Mouse (Mus musculus): Measurements from ENCODE around the gene Tbl1xr1. TPM values are rescaled to one million over a fixed set of nuclear protein-coding genes. Genes with fewer than 3 reads are reported as not detected.

The Tbl1xr1 gene
- polyA plus RNA-seq, 1 experiment from 2014 or later = 16.2 TPM

DNA sequence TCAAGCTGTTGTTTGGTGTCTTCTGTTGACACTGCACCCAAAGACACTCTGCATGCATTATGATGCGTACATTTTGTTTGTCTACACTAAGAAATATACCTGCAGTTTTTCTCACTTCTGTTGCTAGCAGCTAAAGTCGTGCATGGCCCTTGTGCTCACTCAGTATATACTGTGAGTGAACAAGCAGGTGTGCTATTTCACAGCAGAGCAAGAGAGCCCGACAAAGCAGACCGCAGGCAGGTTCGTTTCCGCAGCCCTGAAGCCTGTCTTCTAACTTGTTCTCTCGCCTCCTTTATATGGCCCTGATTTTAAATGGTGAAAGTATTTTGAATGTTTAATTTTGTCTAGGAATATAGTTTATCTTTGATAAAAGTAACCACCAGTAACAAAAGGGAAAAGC, 57.2 kb downstream of the Tbl1xr1 start:
- WGBS = 96% methylated on average over 7 of the region's 7 CpGs
- H3K4me3 ChIP-seq = no peak overlapping the region
- H3K4me2 ChIP-seq = no peak overlapping the region
- H3K4me1 ChIP-seq = 0 out of 2 replicates have a peak, but pooled peaks cover 2% of the 10 kb centered on the region
- H3K9me3 ChIP-seq = no peaks in the 10 kb centered on the region
- H3K36me3 ChIP-seq (replicated peaks) = no peaks in the 10 kb centered on the region
- no peak overlapping the region for H3K27ac ChIP-seq
- no peak overlapping the region for H3K9ac ChIP-seq
- no peaks in the 10 kb centered on the region for H3K27me3 ChIP-seq (replicated peaks)
- no peak for ATAC-seq (replicated peaks)

DNA sequence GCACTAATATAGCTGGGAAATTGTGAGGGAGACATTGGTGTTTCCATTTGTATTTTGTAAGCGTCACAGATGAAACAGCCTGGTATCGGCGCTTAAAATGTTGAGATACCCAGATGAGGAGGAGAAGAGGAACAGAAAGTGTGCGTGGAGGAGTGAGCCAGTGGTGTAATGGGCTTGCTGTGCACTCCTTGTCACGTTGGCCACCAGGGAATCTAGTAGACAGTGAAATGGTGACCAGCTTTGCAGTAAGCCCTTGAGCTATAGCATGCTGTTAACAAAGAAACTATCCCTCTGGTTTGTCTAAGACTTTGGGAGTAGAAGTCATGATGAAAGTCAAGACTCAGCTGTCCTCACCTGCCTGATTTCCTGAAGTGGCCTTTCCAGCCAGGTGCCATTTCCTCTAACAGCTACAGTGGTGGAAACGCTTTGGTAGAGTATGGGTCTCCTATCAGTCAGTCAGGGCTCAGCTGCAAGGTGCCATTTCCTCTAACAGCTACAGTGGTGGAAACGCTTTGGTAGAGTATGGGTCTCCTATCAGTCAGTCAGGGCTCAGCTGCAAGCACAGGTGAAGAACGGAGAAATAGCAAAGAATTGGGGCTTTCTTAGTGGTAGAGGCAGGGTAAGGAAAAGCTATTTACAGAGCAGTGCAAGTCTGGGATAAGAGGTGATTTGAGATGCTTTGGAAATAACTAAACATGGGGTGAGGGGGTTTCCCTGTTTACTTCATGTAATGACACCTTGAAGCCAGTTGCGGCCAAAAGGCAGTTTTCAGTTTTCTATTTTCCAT, 61.5 kb downstream of the Tbl1xr1 start:
- Histone ChIP-seq H3K4me1 (peaks cover 9% of the 10 kb centered on the region), H3K27me3 (replicated peaks) (no peaks in the 10 kb centered on the region), H3K36me3 (replicated peaks) (no peaks in the 10 kb centered on the region), H3K4me2 (no peak overlapping the region), H3K9ac (no peak overlapping the region), H3K27ac (no peak overlapping the region), H3K4me3 (no peak overlapping the region), H3K9me3 (no peaks in the 10 kb centered on the region)
- ATAC-seq (replicated peaks) = no peak
- 93% methylated on average over 9 of the region's 9 CpGs for WGBS

DNA sequence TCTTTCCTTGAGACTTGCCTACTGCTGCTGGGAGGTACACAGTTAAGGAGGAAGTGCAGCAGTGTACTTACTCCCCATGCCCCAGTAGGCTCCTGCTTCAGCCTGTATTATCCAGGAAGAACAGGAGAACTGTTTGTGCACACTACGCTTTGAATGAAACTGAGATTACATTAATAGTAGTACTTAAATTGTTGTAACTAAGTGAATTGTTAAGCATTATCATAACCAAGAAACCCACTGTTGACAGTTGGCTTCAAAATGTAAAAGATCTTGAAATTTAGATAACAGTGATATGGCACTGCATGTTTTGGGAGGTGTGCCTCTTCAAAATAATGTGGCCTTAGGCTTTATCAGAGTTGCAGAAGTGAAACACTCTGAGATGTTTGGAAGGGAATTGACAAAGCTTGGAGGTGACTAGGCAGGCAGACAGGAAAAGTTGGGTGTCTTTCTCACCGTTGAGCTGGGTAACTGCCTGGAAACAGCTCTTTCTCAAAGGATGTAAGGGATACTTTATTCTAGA, 62.2 kb downstream of the Tbl1xr1 start:
- H3K36me3 ChIP-seq (replicated peaks) = no peaks in the 10 kb centered on the region
- 75% methylated on average over 2 of the region's 2 CpGs for WGBS
- ATAC-seq (replicated peaks) = no peak

DNA sequence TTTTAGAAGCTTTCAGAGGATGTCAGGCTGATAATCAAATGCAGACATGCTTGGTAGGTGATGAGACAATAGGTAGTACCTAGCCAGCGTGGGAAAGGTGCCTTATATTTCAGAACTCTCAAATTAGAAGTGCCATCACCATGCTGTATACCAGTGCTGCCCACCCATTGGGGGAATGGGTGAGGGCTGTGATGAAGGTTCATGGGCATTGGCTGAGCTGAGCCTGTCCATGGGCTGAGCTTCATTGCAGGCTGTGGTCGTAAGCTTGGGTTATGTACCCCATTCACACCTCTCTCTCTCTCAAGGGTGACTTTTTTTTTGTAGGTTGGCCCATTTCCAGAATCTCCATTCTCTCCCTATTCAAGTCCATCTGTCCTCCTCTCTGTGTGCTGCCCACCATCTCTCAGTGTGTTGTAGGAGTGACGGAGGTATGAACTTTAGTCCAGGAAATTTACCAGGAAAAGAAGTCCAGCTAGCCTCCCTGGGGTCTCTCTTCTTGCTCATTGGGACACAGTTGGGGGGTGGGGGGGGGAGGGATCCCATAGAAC, 63.7 kb downstream of the Tbl1xr1 start:
- H3K27ac ChIP-seq = no peak overlapping the region
- WGBS = 53% methylated on average over 3 of the region's 3 CpGs
- H3K4me2 ChIP-seq = no peak overlapping the region
- no peaks in the 10 kb centered on the region for H3K9me3 ChIP-seq
- peaks cover 8% of the 10 kb centered on the region for H3K4me1 ChIP-seq
- H3K27me3 ChIP-seq (replicated peaks) = no peaks in the 10 kb centered on the region
- no peaks in the 10 kb centered on the region for H3K36me3 ChIP-seq (replicated peaks)
- H3K4me3 ChIP-seq = no peak overlapping the region
- ATAC-seq (replicated peaks) = no peak
- no peak overlapping the region for H3K9ac ChIP-seq

More for the DNA sequence above, 62.2 kb downstream of the Tbl1xr1 start:
- Histone ChIP-seq H3K4me3 (no peak overlapping the region), H3K27me3 (replicated peaks) (no peaks in the 10 kb centered on the region), H3K4me2 (no peak overlapping the region), H3K27ac (no peak overlapping the region), H3K4me1 (peaks cover 8% of the 10 kb centered on the region), H3K9me3 (no peaks in the 10 kb centered on the region), H3K9ac (no peak overlapping the region)

DNA sequence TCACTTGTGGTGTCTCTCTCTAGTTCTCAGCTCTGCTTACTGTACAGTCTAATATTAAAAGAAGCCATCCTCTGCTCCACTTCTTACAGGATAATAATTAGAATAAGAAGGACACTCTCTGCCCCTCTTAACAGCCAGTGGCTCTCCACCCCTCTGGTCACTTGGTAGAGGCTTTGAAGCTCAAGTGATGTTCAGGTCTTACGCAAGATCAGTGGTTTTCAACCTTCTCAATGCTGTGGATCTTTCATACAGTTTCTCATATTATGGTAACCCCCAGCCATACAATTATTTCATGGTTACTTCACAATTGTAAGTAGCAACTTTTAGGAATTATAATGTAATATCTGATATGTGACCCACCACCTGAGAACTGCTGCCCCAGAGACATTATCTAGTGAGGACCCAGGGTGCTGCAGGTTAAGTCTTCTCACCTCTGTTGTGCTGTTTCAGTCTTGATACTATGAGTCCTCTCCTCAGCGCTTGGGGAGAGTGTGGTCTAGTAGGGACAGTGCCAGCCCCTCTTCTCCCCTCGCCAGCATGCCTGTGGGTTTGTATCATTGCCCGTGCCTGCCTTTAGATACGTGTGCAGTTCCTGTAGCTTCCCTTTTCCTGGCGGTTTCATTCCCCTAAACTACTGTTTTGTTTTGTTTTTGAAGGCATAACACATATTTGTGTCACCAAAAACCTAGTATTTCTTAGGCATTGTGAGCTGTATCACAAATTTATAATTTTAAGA, 65.7 kb downstream of the Tbl1xr1 start:
- no peak for ATAC-seq (replicated peaks)
- WGBS = 86% methylated on average over 6 of the region's 6 CpGs

DNA sequence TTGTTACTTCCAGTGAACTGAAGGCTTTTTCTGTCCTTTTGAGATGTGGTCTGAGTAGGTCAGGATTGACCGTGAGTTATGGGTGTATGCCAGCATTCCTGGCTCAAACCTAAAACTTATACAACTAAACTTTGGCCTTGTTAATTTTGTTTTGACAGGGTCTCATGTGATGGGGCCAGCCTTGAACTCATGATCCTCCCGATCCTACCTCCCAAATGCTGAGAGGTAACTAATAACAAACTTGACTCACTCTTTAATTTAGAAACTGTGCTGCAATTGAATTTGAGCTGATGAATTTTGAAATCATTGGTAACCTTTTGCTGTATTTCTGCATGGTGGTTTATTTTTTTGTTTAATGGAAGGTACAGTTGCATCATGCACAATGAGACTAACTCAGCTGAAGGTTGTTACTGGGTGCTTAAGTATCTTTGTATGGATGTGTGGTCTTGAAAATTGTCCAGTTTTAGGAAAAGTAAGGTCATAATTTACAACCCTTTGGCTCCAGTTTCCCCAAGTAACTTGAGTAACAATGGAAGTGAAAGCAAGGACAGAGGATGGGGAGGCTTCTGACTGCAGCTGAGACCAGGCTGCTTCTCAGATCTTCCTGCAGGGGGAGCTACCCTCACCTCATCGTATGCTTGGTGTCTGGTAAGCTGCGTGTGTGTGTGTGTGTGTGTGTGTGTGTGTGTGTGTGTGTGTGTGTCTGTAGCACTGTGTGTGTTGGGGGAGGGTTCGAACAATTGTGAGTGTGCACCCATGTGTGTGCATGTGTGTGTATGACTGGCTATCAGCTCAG, 66.6 kb downstream of the Tbl1xr1 start:
- no peak for ATAC-seq (replicated peaks)
- 78% methylated on average over 5 of the region's 5 CpGs for WGBS
- Histone ChIP-seq H3K4me2 (no peak overlapping the region), H3K27me3 (replicated peaks) (no peaks in the 10 kb centered on the region), H3K4me3 (no peak overlapping the region), H3K36me3 (replicated peaks) (no peaks in the 10 kb centered on the region), H3K9ac (no peak overlapping the region), H3K4me1 (peaks cover 8% of the 10 kb centered on the region), H3K9me3 (no peaks in the 10 kb centered on the region), H3K27ac (no peak overlapping the region)

More for the DNA sequence above, 65.7 kb downstream of the Tbl1xr1 start:
- Histone ChIP-seq H3K4me3 (no peak overlapping the region), H3K9ac (no peak overlapping the region), H3K36me3 (replicated peaks) (no peaks in the 10 kb centered on the region), H3K9me3 (no peaks in the 10 kb centered on the region), H3K4me1 (peaks cover 8% of the 10 kb centered on the region), H3K4me2 (no peak overlapping the region), H3K27ac (no peak overlapping the region), H3K27me3 (replicated peaks) (no peaks in the 10 kb centered on the region)

DNA sequence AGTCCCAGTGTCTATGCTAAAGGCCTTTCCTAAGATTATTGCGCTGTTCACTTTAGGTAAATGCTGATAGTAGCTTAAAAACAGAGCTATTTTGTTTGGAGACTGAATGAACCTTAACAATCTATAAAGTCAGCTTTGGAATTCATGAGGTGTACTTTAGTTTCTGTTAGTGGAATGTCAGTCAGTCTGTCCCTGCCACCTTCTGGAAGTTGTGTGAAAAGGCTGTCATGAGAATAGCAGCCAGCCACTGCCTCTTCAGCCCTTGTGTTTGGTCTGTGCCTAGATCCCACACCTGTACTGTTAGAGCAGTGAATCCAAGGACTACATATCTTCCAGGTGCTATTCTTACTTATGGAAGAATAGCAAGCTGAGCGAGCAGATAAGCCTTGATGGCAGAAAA, 67.8 kb downstream of the Tbl1xr1 start:
- H3K36me3 ChIP-seq (replicated peaks) = no peaks in the 10 kb centered on the region
- H3K4me2 ChIP-seq = no peak overlapping the region
- no peak for ATAC-seq (replicated peaks)
- WGBS = 95% methylated on average over 2 of the region's 2 CpGs
- no peak overlapping the region for H3K27ac ChIP-seq
- peaks cover 8% of the 10 kb centered on the region for H3K4me1 ChIP-seq
- H3K4me3 ChIP-seq = no peak overlapping the region
- H3K27me3 ChIP-seq (replicated peaks) = no peaks in the 10 kb centered on the region
- no peak overlapping the region for H3K9ac ChIP-seq
- no peaks in the 10 kb centered on the region for H3K9me3 ChIP-seq

DNA sequence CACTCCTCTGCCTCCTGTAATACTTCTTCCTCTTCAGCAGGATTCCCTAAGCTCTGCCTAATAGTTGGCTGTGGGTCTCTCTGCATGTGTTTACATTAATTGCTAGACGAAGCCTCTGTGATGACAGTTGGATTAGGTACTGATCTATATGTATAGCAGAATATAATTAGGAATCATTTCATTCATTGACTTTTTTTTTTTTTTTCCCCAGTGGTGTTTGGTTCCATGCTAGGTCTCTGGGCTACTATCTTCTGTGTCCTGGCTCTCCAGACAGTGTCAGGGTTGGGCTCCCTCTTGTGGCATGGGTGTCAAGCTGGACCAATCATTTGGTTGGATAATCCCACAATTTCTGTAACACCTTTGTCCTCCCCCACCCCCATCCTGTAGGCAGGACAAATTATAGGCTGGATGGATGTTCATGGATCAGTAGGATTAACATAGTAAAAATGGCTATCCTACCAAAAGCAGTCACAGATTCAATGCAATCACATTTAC, 71.0 kb downstream of the Tbl1xr1 start:
- no peaks in the 10 kb centered on the region for H3K27me3 ChIP-seq (replicated peaks)
- WGBS = 61% methylated on average over 1 of the region's 1 CpGs
- no peak for ATAC-seq (replicated peaks)
- H3K27ac ChIP-seq = no peak overlapping the region
- H3K4me3 ChIP-seq = no peak overlapping the region
- no peaks in the 10 kb centered on the region for H3K4me1 ChIP-seq
- H3K36me3 ChIP-seq (replicated peaks) = no peaks in the 10 kb centered on the region
- no peak overlapping the region for H3K4me2 ChIP-seq
- H3K9me3 ChIP-seq = no peaks in the 10 kb centered on the region
- no peak overlapping the region for H3K9ac ChIP-seq

DNA sequence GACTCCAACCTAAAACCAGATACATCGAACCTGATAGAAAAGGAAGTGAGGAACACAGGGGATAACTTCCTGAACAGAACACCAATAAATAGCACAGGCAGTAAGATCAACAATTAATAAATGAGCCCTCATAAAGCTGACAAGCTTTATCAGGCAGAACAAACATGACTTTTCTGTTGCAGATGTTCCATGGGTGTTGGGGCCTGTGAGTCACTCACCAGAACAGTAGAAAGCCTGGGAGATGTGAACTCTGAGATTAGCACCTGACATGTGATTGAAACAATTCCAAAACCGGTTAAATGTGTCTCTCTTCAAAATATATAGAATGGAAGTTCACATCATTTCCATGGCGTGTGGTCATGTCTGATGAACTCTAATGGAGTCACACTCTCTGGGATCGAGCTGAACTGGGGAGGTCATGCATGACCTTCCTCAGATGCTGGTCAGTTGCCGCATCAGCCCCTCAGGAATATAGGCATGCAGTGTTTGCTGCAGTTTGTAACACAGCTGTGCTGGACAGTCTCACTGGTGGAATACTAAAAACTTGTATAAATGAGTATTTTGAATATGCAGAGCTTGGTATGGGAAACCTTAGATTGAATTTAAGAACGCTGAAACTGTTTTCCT, 72.0 kb downstream of the Tbl1xr1 start:
- H3K4me3 ChIP-seq = no peak overlapping the region
- no peak for ATAC-seq (replicated peaks)
- no peaks in the 10 kb centered on the region for H3K27me3 ChIP-seq (replicated peaks)
- no peak overlapping the region for H3K4me2 ChIP-seq
- no peaks in the 10 kb centered on the region for H3K4me1 ChIP-seq
- no peaks in the 10 kb centered on the region for H3K9me3 ChIP-seq
- H3K27ac ChIP-seq = no peak overlapping the region
- 88% methylated on average over 6 of the region's 6 CpGs for WGBS
- no peak overlapping the region for H3K9ac ChIP-seq
- H3K36me3 ChIP-seq (replicated peaks) = no peaks in the 10 kb centered on the region

DNA sequence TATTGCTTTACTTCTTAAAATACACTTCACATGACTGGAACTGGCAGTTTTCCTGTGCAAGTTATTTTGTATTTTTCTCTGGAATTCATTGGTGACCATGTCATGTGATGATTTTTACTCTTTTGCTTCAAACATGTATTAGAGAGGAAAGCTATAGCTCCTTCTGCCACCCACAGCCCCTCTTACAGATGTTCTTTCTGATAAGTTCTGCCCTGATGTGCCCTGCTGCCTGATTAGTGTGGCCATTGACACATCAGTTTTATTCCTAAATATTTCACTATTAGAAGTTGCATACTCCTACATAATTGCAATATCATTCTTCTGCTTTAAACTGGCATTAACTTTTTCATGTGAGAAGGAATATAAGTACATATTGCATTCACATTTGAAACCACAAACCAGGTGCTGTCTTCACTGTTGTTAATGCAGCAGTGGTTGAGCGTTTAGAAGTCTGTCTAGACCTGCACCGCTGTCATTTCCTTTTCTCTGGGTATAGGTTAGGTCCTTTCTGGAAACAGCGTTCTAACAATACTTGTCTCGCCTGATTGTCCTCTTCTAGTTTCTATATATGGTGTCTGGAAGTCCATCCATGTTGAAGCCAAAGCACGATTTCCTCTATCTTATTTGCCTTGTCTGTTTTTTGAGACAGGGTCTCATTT, 74.5 kb downstream of the Tbl1xr1 start:
- H3K9ac ChIP-seq = no peak overlapping the region
- no peak overlapping the region for H3K27ac ChIP-seq
- no peak for ATAC-seq (replicated peaks)
- no peaks in the 10 kb centered on the region for H3K36me3 ChIP-seq (replicated peaks)
- H3K4me3 ChIP-seq = no peak overlapping the region
- no peaks in the 10 kb centered on the region for H3K9me3 ChIP-seq
- H3K27me3 ChIP-seq (replicated peaks) = no peaks in the 10 kb centered on the region
- no peaks in the 10 kb centered on the region for H3K4me1 ChIP-seq
- H3K4me2 ChIP-seq = no peak overlapping the region
- 91% methylated on average over 5 of the region's 5 CpGs for WGBS

DNA sequence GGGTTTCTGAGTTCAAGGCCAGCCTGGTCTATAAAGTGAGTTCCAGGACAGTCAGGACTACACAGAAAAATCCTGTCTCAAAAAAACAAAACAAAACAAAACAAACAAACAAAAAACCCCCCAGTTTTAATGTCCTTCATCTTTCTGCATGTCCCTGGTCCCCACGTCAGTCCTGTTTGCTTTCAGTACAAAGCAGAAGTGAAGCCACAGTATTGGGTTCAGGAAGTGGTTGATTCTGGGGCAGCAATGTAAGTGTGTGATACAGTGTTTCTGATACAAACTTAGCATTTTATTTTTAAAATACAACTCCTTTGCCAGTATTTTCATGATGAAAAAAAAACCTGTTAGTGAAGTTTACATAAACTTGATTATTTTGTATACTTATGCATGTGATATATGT, 76.3 kb downstream of the Tbl1xr1 start:
- H3K4me1 ChIP-seq = no peaks in the 10 kb centered on the region
- H3K9me3 ChIP-seq = no peaks in the 10 kb centered on the region; the same call in 1 of the 2 replicates
- H3K4me3 ChIP-seq = no peak overlapping the region
- H3K36me3 ChIP-seq (replicated peaks) = no peaks in the 10 kb centered on the region
- no peak for ATAC-seq (replicated peaks)
- H3K27me3 ChIP-seq (replicated peaks) = no peaks in the 10 kb centered on the region
- 90% methylated on average over 1 of the region's 1 CpGs for WGBS
- H3K27ac ChIP-seq = no peak overlapping the region
- H3K9ac ChIP-seq = no peak overlapping the region
- H3K4me2 ChIP-seq = no peak overlapping the region

Data from midbrain, embryonic 15.5 days (tissue).